ENCODE assay signal across 27 mouse cellular contexts in the genomic region with DNA sequence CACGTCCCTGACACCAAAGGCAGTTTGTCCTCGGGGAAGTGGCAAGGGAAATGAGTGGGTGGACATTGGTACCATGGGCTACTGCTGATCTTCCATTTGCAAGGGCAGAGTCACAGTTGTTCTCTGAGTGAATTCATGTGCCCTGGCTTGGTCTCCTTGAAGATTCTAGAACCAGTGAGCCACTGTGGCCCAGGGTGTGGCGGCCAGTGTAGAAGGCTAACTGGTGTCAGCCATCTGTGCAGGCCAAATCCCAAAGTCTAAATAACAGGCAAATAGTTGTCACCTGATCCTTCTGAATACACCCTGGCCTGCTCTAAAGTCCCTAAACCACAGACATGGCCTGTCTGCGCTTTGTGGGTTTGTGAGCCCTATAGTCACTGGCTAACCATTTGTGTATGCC.
"Had no signal": no experiment of that assay in that cellular context is flagged by ENCODE, and none has a peak within 500 bp of the region (broad histone marks: within the 10 kb centered on the region; RNA-seq: fewer than 3 reads in every experiment).

No protein-coding gene starts in this region.

- H3K27me3 ChIP-seq: heart, embryonic 12.5 days; hindbrain, embryonic 12.5 days; kidney, embryonic 15.5 days; limb, embryonic 13.5 days; limb, embryonic 15.5 days; liver, embryonic 12.5 days had no signal

- H3K27ac ChIP-seq: gastrocnemius, adult 2 months; heart, embryonic 10.5 days; hindbrain, embryonic 10.5 days; hindbrain, embryonic 12.5 days; hindbrain, embryonic 14.5 days; kidney, embryonic 15.5 days; kidney, postnatal 0 days; layer of hippocampus, adult 2 months; limb, embryonic 13.5 days; limb, embryonic 15.5 days; liver, embryonic 12.5 days; liver, embryonic 14.5 days had no signal

- DNase-seq: gastrocnemius, adult 2 months; gastrocnemius, postnatal 10 days; gastrocnemius, postnatal 25 days; heart, postnatal 10 days; heart, postnatal 4 days; kidney, adult 11 months; kidney, adult 2 months; kidney, adult 9 months; kidney, postnatal 14 days; kidney, postnatal 36 days; left cerebral cortex, postnatal 4 days had no signal

- ATAC-seq: hindbrain, embryonic 16.5 days; inflammation-experienced regulatory T-cells, adult 6 months; intestine, embryonic 16.5 days; liver, embryonic 12.5 days had no signal

- H3K9ac ChIP-seq: heart, embryonic 12.5 days; hindbrain, embryonic 12.5 days; hindbrain, embryonic 14.5 days; kidney, embryonic 15.5 days; limb, embryonic 13.5 days; limb, embryonic 15.5 days; liver, embryonic 12.5 days; liver, embryonic 14.5 days had no signal

- H3K4me2 ChIP-seq: heart, embryonic 12.5 days; hindbrain, embryonic 12.5 days; hindbrain, embryonic 14.5 days; kidney, embryonic 15.5 days; limb, embryonic 13.5 days; limb, embryonic 15.5 days; liver, embryonic 12.5 days had no signal

- H3K36me3 ChIP-seq: heart, embryonic 10.5 days; heart, embryonic 12.5 days; hindbrain, embryonic 10.5 days; hindbrain, embryonic 12.5 days; kidney, embryonic 15.5 days; limb, embryonic 13.5 days; limb, embryonic 15.5 days; liver, embryonic 12.5 days had no signal

- H3K9me3 ChIP-seq: heart, embryonic 10.5 days; heart, embryonic 12.5 days; hindbrain, embryonic 10.5 days; hindbrain, embryonic 12.5 days; kidney, embryonic 15.5 days; limb, embryonic 13.5 days; limb, embryonic 15.5 days; liver, embryonic 12.5 days had no signal

- H3K4me1 ChIP-seq: heart, embryonic 10.5 days; heart, embryonic 12.5 days; hindbrain, embryonic 10.5 days; hindbrain, embryonic 12.5 days; kidney, embryonic 15.5 days; limb, embryonic 13.5 days; limb, embryonic 15.5 days; liver, embryonic 12.5 days had no signal

- H3K4me3 ChIP-seq: gastrocnemius, adult 2 months; heart, embryonic 10.5 days; heart, embryonic 12.5 days; hindbrain, embryonic 10.5 days; hindbrain, embryonic 12.5 days; kidney, embryonic 15.5 days; layer of hippocampus, adult 2 months; left cerebral cortex, adult 2 months; limb, embryonic 13.5 days; limb, embryonic 15.5 days; liver, embryonic 12.5 days had no signal
